Mouse (Mus musculus) right cerebral cortex, adult 18-20 months (tissue): ENCODE measurements around the gene Nudt21.

Experiments used
- DNase-seq: peaks from one replicate; pipeline ENCODE4 v3.0.0; 2022; ENCODE audit warnings: mixed read lengths

The Nudt21 gene

DNA sequence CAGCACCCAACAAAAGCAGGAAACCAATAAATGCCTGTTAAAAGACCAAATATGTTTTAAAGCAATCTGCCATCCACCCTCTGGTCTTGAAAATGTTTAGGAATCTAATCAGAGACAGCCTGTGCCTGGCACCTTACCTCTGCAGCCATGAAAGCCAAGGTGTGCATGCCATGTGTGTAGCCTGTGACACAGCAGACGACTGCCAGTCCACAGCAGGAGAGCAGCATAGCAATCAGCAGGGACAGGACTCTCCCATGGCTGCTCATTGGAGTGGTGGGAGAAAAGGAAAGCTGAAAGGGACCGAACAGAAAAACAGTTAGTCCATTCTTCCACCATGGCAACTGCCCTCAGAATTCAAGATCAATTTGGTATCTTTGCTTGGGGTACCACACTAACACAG is 37.9 kb downstream of the Nudt21 start:
- DNase-seq: no peak

DNA sequence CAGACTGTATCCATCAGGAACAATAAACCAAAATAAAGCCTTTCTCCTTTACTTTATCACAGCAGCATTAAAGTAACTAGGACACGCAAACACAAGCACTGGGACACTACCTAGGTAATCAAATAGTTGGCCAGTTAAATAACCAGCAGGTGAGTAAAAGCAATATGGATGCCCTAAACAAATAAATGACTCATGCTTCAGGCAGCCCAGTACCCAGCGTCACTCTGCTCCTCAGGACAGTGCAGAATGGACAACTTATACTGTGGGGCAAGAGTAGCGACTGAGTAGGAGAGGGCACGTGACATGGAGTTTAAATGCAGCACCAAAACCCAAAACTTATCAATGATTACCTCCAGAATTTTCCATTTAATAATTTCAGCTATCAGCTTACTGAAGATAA is 47.1 kb downstream of the Nudt21 start:
- DNase-seq: no peak

DNA sequence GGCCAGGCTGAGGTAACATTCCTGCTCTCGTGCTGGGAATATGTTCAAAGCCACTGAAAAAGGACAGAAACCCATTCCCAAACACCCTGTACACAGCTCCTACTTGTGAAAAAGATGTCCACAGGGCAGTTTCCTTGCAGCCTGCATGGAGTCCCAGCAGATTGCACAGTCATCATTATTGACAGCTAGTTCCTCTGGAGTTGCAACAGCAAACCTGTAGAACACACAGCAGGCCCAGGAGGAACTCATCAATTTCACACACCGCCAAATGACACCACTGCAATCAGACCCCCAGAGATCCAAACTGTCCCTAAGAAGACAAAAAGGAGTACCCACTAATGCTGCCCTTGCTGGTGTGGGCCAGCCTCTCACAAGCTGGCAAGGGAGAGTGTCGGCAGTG is 52.1 kb downstream of the Nudt21 start:
- DNase-seq: no peak

DNA sequence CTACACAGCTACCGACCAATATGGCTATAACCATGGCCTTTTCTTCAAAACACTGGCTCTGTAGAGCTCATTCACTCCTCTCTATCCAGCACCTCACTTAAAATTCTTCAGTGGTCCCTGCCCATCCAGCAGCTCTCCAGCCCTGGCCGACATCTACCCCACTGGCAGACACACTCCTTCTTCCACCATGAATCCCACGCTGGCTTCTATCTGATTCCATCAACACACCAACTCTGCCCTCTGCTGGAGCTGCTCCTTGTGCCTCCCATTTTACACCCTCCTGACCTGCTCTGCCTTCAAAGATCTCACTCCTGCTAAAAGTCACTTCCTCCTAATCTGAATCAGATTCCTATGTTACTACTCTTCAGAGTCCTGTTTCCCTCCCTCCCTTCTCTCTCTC is 53.0 kb downstream of the Nudt21 start:
- DNase-seq: no peak

DNA sequence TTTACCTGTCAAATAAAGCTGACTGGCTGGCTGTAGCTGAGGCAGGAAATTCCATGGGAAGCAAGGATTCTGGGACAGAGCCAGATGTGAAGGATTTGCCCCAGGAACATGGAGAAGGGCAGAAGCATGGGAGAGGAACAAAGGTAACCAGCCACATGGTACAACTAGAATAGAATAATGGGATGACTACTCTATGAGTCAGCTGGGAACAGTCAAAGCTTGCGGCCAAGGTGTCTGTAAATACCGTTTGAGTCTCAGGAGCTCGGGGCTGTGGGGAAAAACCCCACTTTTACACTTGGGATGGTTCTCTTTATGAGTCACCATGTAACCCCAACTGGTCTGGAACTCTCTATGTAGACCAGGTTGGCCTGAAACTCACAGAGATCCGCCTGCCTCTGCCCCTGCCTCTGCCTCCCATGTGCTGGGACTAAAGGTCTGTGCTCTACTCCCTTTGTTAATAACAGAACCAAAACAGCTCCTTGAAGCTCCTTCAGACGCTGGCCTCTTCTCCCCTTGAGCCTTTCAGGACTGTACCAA is 55.1 kb downstream of the Nudt21 start:
- no peak for DNase-seq

DNA sequence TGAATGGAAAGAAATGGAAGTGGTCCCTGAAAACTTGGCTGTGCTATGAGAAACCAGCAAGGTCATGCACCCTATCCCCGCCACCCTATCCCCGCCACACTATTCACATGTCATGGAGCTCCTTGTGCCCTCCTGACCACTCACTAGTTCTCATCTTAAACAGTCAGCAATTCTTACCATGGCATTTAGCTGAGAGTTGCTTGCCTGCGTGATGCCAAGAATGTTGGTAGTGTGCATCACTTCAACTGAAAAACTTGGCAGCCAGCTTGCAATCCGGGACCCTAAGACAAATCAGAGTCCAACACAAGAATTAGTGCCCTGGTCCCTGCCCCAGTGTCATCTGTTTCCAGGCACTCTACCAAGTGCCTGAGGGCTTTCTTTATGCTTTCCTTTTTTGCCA is 56.7 kb downstream of the Nudt21 start:
- no peak for DNase-seq

DNA sequence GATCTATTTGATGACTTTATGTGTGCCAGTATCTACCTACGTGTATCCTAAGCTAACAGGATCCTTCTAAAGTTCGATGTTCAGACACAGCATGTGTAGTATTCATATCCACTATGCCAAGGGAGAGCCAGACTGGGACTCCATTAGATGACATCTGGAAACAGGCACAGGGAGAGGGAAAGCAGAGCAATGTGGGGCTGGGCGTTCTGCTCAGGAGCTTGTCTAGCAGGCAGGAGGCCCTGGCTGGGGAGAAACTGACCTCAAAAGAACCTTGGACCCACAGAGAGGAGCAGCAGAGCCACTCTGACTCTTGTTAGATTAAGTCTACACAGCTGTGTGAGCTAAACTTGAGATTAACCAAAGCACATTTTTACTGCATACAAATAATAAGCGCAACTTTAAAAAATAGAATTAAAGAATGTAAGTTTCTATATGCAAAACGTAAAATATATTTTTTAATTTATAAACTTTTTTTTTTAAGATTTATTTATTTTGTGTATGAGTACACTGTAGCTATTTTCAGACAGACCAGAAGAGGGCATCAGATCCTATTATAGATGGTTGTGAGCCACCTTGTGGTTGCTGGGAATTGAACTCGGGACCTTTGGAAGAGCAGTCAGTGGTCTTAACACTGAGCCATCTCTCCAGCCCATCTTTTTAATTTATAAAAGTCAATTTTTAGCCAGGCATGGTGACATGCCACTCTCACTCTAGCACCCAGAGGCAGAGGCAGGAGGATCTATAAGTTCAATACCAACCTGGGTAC is 60.2 kb downstream of the Nudt21 start:
- DNase-seq: no peak

DNA sequence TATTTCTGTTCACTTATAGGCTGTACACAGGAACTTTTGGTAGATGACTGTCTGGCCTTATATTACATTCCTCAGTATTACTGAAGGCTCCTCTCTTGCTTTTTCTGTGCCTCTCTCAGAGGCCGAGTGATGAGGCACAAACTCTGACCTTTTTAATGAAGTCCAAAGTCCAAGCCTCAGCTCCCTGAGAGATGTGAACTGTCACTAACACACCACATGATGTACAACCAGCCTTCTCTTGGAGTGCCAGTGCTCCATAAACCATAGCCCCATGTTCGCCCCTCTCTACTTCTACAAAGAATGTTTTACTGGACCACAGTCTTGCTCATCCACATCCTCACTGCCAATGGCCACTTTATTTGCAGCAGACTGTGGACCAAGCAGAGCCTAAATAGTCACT is 61.5 kb downstream of the Nudt21 start:
- no peak for DNase-seq

DNA sequence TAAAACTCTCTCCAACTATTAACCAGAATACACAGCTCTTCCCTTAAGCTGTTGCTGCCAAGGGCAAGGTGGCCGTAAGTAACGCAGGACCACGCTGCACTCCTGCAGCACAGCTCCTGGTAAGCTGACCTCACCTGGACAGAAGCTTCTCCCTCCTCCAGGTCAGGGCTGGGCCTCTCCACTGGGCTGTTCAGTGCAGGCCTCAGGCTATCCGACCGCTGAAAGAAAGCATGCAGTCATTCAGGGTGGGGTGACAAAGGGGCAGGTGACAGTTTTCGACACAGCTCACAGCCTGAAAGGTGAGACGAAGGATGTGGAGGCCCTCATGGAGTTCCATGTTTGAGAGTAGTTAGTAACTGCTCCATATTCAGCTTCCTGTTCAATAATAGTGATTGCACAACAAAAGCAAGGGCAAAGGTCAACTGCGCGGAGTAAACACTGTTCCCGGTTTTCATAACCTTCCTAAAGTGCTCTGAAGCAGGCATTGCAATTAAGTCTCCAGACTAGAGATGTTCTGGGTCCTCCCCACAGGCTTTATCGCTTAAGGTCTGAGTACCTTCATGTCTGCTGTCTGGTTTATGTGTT is 62.1 kb downstream of the Nudt21 start:
- DNase-seq: no peak

DNA sequence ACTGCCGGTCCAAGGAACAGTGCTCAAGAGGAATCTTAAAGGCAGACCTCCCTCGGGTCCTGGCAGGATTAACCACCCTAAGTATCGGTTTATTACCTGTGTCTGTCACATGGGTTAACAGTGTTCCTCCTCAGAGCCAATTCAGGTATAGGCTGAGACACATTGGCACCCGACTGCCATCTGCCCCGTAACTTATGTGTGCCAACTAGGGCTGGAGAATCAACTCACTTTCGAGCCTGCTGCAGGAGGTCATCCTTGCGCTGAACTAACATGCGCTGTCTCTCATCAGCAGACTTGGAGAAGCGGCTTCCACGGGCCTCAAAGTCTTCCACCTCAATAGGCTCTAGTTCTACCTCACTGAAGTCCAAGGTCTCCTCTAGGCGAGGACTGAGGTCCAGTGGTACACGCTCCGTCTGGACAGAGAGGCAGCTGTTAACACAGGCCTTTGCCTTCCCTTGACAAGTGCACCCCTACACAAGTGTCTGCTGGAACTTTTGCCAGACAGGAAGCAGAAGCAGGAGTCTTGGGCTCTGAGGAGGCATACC is 62.9 kb downstream of the Nudt21 start:
- DNase-seq: no peak

DNA sequence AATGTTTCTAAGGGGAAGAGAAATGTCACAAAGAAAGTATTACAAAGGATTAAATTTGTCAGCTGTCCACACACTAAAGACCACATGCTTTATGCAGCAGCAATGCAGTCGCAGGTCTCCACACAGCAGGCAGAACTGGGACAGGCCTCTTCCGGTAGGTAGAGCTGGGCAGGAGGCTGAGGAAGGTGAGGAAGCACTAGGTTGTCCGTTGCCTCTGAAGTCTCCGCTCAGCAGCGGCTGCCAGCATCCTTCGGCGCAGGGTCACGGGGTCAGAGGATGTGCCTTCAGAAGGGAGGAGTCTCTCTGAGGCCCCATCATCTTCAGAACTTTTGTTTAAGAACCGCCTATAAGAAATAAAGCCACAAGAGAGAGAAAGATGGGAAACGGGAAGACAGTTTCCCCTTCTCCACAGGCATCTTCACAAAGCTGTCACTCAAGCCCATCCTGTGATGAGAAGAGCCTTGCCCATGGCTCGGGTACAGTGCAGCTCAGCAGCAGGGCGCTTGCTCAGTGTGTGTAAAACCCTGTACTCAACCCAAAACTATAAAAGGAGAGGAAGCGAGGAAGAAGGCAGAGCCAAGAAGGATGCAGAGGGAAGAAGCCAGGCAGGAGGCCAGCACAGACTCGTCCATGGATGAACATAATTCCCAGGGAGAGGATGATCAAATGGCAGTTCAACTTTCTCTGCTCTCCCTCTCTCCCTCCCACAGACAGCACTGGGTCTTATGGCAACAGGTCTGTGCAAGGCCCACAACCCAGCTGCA is 63.7 kb downstream of the Nudt21 start:
- no peak for DNase-seq

DNA sequence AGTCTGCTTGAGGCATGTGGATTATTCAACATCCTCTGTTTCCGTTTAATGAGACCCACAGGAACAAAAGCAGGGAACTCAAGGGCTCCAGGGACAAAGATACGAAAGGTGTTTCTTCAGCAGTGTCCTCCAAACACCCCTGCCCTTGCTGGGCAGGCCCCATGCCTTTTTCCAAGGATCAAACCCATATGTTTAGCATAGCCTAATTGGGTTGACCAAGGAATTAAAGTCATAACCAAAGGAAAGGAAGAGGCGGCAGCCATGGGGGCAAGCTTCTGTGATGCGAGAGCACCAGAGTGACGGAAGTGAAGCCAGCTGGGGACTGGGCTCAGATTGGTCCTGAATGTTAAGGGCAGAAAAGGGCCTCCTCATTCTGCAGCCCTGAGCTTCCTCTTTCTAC is 64.6 kb downstream of the Nudt21 start:
- DNase-seq: no peak

DNA sequence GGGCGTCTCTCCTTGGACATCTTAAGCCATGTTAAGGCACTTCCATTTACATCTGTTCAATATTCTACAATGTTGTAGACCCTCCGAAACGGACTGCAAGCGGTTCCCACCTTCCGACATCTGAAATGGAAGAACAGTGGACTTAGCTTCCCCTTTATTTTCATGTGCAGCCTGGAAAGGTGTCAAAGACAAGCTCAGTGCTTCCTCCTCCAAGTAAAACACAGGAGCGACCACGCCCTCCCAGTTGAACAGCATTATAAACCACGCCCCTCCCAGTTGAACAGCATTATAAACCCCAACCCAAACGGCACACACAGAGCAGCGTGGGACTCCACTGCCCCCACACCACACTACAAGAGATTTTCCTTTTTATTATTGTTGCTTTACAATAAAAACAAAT is 65.4 kb downstream of the Nudt21 start:
- no peak for DNase-seq

DNA sequence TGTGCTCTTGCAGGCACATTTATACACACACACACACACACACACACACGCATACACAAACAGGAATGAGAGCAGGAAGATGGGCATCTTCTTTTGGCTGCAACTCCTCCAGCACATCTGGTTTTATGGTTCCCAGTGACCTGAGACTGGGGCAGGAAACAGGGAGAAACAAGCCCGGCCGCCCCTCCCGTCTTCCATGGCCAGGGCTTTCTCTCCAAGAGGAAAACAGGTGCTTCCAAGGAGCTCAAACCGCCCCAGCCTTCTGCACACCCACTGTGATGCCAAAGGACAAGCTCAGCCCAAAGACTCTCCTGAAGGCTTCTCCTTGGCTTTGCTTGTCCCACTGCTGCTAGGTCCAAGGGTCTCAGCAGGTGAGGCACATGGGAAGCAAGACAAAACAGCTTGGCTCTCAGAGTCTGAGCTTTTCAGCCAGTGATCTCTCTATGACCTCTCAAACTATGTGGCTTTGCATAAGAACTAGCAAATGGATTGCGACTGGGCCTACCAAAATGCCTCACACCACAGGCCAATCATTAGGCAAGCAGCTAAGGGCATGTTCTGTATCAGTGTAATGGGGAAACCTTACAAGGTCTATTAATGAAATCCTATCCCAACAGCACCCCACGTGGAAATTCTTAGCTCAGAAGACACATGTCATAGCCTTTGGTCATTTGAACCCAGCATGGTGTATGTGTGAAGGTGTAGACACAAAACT is 67.0 kb downstream of the Nudt21 start:
- no peak for DNase-seq

DNA sequence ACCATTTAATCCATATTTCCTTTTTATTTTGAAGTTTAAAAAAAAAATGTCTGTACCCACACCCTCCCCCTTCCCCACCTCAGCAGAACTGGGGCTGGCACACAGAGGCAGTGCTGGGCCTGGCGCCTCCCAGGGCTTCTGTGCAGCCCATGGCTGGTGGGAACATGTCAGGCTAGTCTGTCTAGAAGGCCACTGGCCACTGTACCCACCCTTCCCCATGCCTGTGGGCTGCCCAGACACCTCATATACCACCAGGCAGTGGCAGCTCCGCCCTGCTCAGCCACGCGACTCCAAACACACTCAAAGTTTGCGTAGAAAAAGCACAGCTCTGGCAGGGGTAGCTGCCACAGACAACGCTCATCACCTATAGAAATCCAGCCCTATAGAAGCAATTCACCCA is 68.5 kb downstream of the Nudt21 start:
- DNase-seq: no peak
